Comparison of ENCODE assay signal across 8 mouse cellular contexts in genomic region chr10:19491513-19492380, GRCm38 (mm10).
DNase-seq lines count a peak whose midpoint lies in the region; ATAC-seq lines count a peak whose summit lies in the region.

No protein-coding gene starts in this region.

- H3K4me1 ChIP-seq in embryonic facial prominence, embryonic 14.5 days (ENCODE audit: control insufficient read depth, insufficient read depth, low read length), result peaks cover 6% of the 10 kb centered on the region; the same call in 1 of the 2 replicates
- H3K4me1 ChIP-seq in forebrain, embryonic 13.5 days, result no peaks in the 10 kb centered on the region

- H3K9me3 ChIP-seq in embryonic facial prominence, embryonic 14.5 days (ENCODE audit: control insufficient read depth, low read length), result no peaks in the 10 kb centered on the region
- H3K9me3 ChIP-seq in forebrain, embryonic 13.5 days (replicated peaks), result no peaks in the 10 kb centered on the region

- no peak overlapping the region for H3K9ac ChIP-seq in embryonic facial prominence, embryonic 14.5 days (ENCODE audit: low read depth, low read length)
- no peak overlapping the region for H3K9ac ChIP-seq in forebrain, embryonic 13.5 days

- 0 out of 2 replicates have a peak, but pooled peaks cover 4% of the 10 kb centered on the region for H3K27me3 ChIP-seq in embryonic facial prominence, embryonic 14.5 days (replicated peaks; ENCODE audit: control insufficient read depth, insufficient read depth, low read length)
- H3K27me3 ChIP-seq in forebrain, embryonic 13.5 days, result peaks cover 2% of the 10 kb centered on the region; the same call in 1 of the 2 replicates

- WGBS in embryonic facial prominence, embryonic 14.5 days, result 60% methylated on average over 20 of the region's 21 CpGs
- 66% methylated on average over 21 of the region's 21 CpGs for WGBS in forebrain, embryonic 13.5 days

- no peaks in the 10 kb centered on the region for H3K36me3 ChIP-seq in embryonic facial prominence, embryonic 14.5 days (ENCODE audit: control insufficient read depth, insufficient read depth, low read length)
- H3K36me3 ChIP-seq in forebrain, embryonic 13.5 days (ENCODE audit: poor library complexity, severe bottlenecking), result no peaks in the 10 kb centered on the region

- H3K4me3 ChIP-seq in embryonic facial prominence, embryonic 14.5 days (ENCODE audit: low read depth, low read length), result no peak overlapping the region
- no peak overlapping the region for H3K4me3 ChIP-seq in forebrain, embryonic 13.5 days

- no peak overlapping the region for H3K27ac ChIP-seq in embryonic facial prominence, embryonic 14.5 days (replicated peaks; ENCODE audit: low read depth, low read length)
- H3K27ac ChIP-seq in forebrain, embryonic 13.5 days, result no peak overlapping the region

- peak; percentile 70 for DNase-seq in 416B (ENCODE audit: low read depth)
- DNase-seq in CD4-positive helper T cell, adult 2 months (ENCODE audit: low read depth, low spot score), result peak; percentile 72
- DNase-seq in adrenal gland, postnatal 4 days (ENCODE audit: low spot score in 2 of 2), result peak; percentile 10 to 22
- peak; percentile 42 for DNase-seq in embryonic facial prominence, embryonic 14.5 days (ENCODE audit: low spot score)
- DNase-seq in kidney, postnatal 25 days, result peak; percentile 70 to 83
- peak; percentile 70 for DNase-seq in lung, postnatal 25 days (ENCODE audit: low spot score)
- peak; percentile 43 to 85 for DNase-seq in spleen, postnatal 10 days (ENCODE audit: low spot score in 2 of 2)

- ATAC-seq in embryonic facial prominence, embryonic 14.5 days (ENCODE audit: low read depth), result no peak
- ATAC-seq in forebrain, embryonic 13.5 days, result no peak; the same call in 1 of the 2 replicates

- H3K4me2 ChIP-seq in embryonic facial prominence, embryonic 14.5 days (ENCODE audit: low read depth, low read length), result no peak overlapping the region
- H3K4me2 ChIP-seq in forebrain, embryonic 13.5 days, result no peak overlapping the region

Comparison
In these comparisons a context has a peak if more than half of its experiments do, and no peak if none do; other contexts are left out.
1. DNase-seq: peak in every context shown above with its lines; median percentile 76 in kidney, postnatal 25 days; 72 in CD4-positive helper T cell, adult 2 months; 70 in 416B; 70 in lung, postnatal 25 days; 64 in spleen, postnatal 10 days; 42 in embryonic facial prominence, embryonic 14.5 days; 16 in adrenal gland, postnatal 4 days.